Mouse (Mus musculus) cortical plate, adult 2 months (tissue): ENCODE results near the gene Slc38a1. TPM values are rescaled to one million over a fixed set of nuclear protein-coding genes. Genes with fewer than 3 reads are reported as not detected.

Experiments
- H3K27ac ChIP-seq: fragments of 200-500 bp; 2 replicates; pipeline ENCODE4 v1.5.1; 2012; ENCODE audit warnings: low read length, control low read depth, inconsistent platforms; ENCODE audit not compliant: insufficient read depth
- H3K4me1 ChIP-seq: fragments of 200-500 bp; 2 replicates; pipeline ENCODE4 v1.6.1; 2011; ENCODE audit warnings: low read length; ENCODE audit not compliant: control insufficient read depth, insufficient read depth
- H3K4me3 ChIP-seq: fragments of 200-500 bp; 2 replicates; pipeline ENCODE4 v1.5.1; 2011; ENCODE audit warnings: mild to moderate bottlenecking, low read length, control low read depth; ENCODE audit not compliant: insufficient read depth
- CTCF ChIP-seq: fragments of 200-500 bp; IDR thresholded peaks from 2 replicates; pipeline ENCODE4 v1.5.1; 2011; ENCODE audit warnings: mild to moderate bottlenecking, control low read depth, low read length; ENCODE audit not compliant: insufficient read depth; ENCODE audit errors: extremely low read depth
- POLR2A ChIP-seq: fragments of 200-500 bp; IDR thresholded peaks from 2 replicates; pipeline ENCODE4 v1.6.1; 2011; ENCODE audit warnings: mild to moderate bottlenecking, low read length, control low read depth; ENCODE audit not compliant: insufficient read depth; ENCODE audit errors: extremely low read depth
- polyA plus RNA-seq: library from polyadenylated mRNA; depleted of rRNA; stranded (reverse); fragments of >200 nt; gene quantifications from 2 replicates; pipeline ENCODE4 v1.2.3, GENCODE M21; 2012; rRNA removed

Gene Slc38a1
- 57.3 and 59.2 TPM in 2 replicates for polyA plus RNA-seq

DNA sequence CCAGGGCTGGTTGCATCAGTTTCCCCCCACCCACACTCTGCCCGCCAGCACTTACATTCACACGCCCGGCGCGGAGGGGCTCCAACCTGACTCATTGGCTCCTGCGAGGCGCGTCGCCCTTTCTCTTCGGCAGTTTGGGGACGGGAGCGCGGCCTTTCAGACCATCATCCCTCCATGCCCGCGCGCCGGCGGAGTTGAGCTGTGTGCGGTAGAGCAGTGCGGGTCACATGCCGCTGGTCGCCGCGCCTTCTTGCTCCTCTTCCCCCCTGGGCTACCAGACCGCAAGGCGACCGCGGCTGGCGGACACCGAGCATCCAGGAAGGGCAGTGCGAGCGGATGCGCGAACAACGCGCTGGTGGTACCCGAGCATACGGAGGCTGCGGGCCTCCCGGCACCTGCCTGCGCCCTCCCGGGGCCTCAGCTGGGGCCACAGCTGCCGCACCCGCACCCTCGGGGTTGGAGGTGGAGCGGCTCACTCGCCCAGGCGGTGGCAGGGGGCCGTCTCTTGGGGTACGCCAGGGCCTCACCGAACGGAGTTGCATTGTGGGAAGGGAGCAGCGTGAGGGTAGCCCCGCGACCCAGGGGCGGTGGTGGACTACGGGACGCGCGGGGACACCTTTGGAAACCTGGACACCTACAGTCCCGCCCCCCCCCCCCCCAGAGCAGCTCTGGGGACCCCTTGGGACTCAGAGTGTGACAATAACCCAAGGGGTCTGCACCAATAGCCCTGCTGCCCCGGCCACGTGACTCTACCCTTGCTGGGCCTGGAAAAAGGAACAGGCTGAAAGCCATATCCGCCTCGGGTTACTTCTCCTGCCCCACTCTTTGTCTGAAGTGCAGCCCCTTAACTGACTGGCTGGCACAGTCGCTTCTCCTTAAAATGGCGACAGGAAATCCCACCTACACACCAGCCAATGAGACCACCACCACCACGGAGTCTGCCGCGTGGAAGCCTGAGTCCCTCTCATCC is at the start of gene Slc38a1:
Slc38a1 (minus strand) TSS at position 478 of the 970 bp plus-strand sequence.
- Histone ChIP-seq H3K27ac (peak within 1 kb of the TSS; percentile 97), H3K4me1 (0 out of 2 replicates have a peak, but pooled peaks cover 2% of the 10 kb centered on the region), H3K4me3 (peak within 1 kb of the TSS; percentile 77)
- TF ChIP-seq POLR2A, result no peak
- no peak for TF ChIP-seq CTCF

DNA sequence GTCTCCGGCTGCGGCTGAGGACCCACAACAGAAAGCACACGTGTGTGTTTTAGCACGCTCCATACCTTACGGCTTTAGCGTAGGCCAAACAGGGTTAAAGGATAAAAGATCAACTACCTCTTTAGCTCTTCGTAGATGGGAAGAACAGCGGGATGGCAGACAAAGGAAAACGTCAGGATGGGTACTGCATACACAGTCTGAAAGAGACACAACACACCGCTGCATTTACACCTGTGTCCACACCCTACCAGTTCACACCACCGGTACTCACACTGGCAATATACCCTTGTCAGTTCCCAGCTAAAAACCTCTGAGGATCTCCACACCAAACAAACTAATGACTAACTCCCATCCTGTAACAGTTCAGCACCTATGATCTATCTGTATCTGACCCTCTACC is 49.7 kb upstream of the Slc38a1 start:
- TF ChIP-seq CTCF, result no peak
- no peak for TF ChIP-seq POLR2A
- no peak overlapping the region for H3K27ac ChIP-seq
- no peak overlapping the region for H3K4me3 ChIP-seq
- H3K4me1 ChIP-seq, result peaks cover 2% of the 10 kb centered on the region; the same call in 1 of the 2 replicates

DNA sequence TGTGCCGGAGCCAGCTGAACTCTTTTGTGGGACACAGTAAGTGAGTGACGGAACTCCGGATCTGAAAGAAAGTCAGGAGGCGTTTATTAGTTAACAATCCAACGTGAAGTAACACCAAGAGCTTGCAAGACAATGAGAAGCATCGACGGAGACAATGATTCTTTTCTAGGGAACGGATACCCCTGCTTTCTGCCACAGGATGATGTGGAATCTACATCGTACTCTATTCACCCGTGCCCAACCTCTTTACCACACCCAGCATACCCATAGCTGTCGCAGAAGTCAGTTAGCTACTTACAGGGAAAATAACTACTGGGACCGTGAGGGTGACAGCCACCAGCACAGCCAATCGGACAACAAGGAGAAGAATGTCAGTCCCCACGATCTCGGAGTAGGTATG is 48.7 kb upstream of the Slc38a1 start:
- H3K4me3 ChIP-seq, result no peak overlapping the region
- H3K27ac ChIP-seq, result no peak overlapping the region
- TF ChIP-seq POLR2A (no peak), CTCF (no peak)
- peaks cover 2% of the 10 kb centered on the region; the same call in 1 of the 2 replicates for H3K4me1 ChIP-seq

DNA sequence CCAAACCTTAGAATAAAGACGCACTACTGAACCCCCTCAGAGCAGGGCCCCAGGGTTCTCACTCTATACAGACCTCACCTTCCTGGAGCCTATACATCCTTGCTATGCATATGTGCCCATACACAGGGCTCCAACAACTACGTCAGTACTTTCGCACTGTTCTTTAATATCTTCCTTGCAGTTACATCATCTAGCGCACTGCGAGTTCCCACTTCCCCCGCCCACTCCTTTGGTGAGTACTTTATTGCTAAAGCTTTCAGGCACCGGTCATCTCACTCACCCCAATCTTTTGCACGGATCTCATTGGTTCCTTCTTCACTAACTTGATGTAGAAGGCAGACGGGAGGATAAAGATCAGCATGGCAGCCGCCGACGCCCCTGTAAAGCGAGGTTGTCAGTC is 48.1 kb upstream of the Slc38a1 start:
- peaks cover under 1% of the 10 kb centered on the region; the same call in 1 of the 2 replicates for H3K4me1 ChIP-seq
- no peak overlapping the region for H3K4me3 ChIP-seq
- no peak overlapping the region for H3K27ac ChIP-seq
- TF ChIP-seq CTCF, result no peak
- no peak for TF ChIP-seq POLR2A

DNA sequence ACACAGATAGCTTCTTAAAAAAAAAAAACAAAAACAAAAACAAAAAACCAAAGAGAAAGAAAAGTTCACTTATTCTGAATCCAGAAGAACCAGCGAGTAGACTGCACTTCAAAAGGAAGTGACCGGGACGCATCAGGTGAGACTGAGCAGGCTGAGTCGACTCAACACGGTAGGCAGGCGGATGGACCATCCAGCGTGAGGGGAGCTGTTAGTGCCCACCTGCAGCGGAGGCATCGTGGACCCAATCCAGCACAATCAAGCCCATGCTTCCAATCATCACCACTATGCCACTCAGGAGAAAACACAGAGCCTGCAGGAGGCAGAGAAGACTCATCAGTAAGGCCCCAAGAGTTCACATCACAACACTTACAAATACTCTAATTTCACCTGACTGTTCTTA is 47.2 kb upstream of the Slc38a1 start:
- Histone ChIP-seq H3K4me1 (no peaks in the 10 kb centered on the region), H3K4me3 (no peak overlapping the region), H3K27ac (no peak overlapping the region)
- TF ChIP-seq CTCF, result no peak

DNA sequence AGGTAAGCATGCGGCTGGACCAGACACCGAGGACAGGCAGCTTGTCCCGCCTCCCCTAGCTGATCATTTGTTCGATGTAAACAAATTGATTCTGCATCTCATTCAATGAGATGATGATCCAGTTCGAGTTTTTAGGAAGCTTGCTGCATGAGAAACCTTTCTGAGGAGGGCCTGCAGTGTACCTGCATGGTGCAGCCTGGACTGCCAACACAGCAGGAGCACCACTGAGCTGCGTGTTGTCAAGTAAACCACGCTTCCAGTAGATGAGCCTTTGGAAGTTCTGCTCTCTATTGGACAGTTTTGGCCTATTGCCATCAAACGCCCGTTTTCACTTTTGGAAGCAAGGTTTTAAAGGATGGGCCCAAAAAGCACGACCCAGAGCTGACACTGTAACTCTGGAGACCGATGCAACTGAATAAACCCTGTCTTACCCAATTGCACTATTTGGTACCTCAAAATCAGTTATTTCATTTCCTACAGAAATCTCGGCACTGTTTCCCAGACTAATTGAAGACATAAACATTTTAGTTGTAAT is 46.1 kb upstream of the Slc38a1 start:
- TF ChIP-seq POLR2A, result no peak
- TF ChIP-seq CTCF, result no peak
- Histone ChIP-seq H3K4me1 (no peaks in the 10 kb centered on the region), H3K4me3 (no peak overlapping the region), H3K27ac (no peak overlapping the region)

DNA sequence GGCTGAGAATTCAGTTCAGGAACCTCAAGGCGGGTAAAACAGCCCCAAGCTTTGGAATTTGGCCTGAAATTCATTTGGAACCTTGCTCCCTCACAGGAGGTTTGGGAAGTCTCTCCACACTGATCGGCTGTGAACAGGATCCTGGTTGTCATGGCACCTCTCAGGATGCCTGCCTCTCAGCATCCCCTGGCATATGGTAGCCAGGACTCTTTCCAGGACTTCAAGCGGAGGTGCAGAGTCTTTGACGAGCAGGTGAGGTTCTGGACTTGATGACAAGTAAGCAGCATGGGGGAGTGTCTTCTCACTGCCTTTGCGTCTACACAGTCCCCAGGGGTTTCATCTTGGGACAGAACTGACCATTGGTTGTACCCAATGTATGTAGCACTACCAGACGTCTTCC is 45.3 kb upstream of the Slc38a1 start:
- no peaks in the 10 kb centered on the region for H3K4me1 ChIP-seq
- no peak overlapping the region for H3K4me3 ChIP-seq
- no peak for TF ChIP-seq POLR2A
- no peak for TF ChIP-seq CTCF
- H3K27ac ChIP-seq, result no peak overlapping the region

DNA sequence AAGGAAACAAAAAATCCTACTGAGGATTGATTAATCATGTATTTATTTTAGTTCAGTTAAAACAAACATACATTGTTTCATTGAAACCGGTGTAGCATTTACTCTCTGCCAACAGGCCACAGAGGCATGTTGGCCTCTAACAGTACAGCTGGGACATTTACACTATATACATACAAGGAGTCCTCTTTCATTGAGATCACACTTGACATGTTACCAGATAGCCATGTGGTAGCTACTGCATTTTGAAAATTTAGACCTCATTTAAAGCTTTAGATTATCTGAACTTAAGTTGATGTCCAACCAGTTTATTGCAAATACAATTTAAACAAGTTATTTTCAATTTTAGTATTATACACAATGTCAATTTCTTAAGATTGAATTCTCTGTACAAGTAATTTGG is 44.7 kb upstream of the Slc38a1 start:
- TF ChIP-seq POLR2A (no peak), CTCF (no peak)
- Histone ChIP-seq H3K4me3 (no peak overlapping the region), H3K4me1 (no peaks in the 10 kb centered on the region), H3K27ac (no peak overlapping the region)

DNA sequence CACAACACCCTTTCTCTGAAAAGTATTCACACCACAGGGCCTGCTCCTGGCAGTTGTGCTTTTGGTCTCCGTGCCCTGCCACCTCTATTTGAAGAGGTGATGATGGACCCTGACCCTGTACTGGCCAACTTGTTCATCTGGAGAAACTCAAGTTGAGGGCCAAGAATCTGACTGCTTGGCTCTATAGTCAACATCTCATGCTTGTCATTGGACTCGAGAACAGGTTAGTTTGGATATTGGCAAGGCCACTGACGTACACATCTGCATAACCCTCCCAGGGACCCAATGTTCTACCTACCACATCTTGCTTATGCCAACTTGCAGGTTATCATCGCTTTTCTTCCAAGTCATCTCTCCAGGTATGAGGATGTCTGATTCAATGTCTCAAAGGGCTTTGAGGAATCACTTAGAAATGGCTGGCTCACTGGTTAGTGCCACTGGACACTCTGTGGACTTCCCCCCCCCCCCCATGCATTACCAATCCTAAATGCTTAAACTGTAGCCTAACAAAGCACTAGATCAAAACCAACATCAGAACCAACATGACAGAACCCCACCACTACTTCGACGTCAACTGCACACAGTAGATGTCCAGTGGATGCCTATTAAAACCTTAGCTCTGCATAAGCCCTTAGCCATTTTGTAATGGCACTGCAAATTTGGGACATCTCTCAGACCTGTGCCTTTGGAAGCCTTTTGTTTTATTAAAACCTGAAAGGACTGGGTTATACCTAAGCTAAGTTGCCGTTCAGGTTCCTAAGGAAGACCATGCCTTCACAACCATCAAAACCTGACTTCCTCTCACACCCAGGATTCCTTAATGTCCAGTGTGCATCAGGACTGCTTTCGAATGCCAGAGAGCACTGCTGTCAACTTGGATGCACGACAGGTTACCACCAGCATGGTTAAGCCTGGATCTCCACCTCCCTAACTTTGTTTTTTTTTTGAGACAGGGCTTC is 43.8 kb upstream of the Slc38a1 start:
- Histone ChIP-seq H3K27ac (no peak overlapping the region), H3K4me1 (no peaks in the 10 kb centered on the region; the same call in 1 of the 2 replicates), H3K4me3 (no peak overlapping the region)
- TF ChIP-seq CTCF, result no peak
- no peak for TF ChIP-seq POLR2A
